Mouse (Mus musculus) ES-E14 (cell line): ENCODE data around the gene Myl9. TPM values are rescaled to one million over a fixed set of nuclear protein-coding genes. Genes with fewer than 3 reads are reported as not detected.

ENCODE experiments used
- DNase-seq: peaks from one replicate; pipeline ENCODE4 v3.0.0-alpha.2; 2013; ENCODE audit warnings: low read depth, low spot score
- H3K27ac ChIP-seq: 2 replicates; pipeline ENCODE4 v1.5.1; 2012; ENCODE audit warnings: low read depth, mild to moderate bottlenecking, low read length, moderate library complexity, mixed read lengths; ENCODE audit not compliant: poor library complexity, insufficient read depth, severe bottlenecking
- H3K36me3 ChIP-seq: 2 replicates; pipeline ENCODE4 v1.6.1; 2012; ENCODE audit warnings: mild to moderate bottlenecking, low read length, moderate library complexity, mixed read lengths; ENCODE audit not compliant: control insufficient read depth, poor library complexity, insufficient read depth, severe bottlenecking
- H3K4me1 ChIP-seq, 2 experiments: fragments of 150-350 bp in 1 of 2; sonication (generic) in 1 of 2; 2 replicates each; pipeline ENCODE4 v1.6.1; 2012; ENCODE audit warnings: low read length in 2 of 2, mild to moderate bottlenecking in 1 of 2, mixed read lengths in 1 of 2; ENCODE audit not compliant: control insufficient read depth in 2 of 2, insufficient read depth in 2 of 2, poor library complexity in 1 of 2
- H3K4me3 ChIP-seq, 2 experiments: fragments of 150-350 bp in 1 of 2; sonication (generic) in 1 of 2; 2 replicates each; pipeline ENCODE4 v1.5.1; 2012; ENCODE audit warnings: low read length in 2 of 2, low read depth in 1 of 2, mild to moderate bottlenecking in 1 of 2, mixed read lengths in 1 of 2; ENCODE audit not compliant: insufficient read depth in 1 of 2, poor library complexity in 1 of 2, severe bottlenecking in 1 of 2
- H3K9ac ChIP-seq: 2 replicates; pipeline ENCODE4 v1.6.1; 2012; ENCODE audit warnings: low read depth, mild to moderate bottlenecking, low read length, mixed read lengths; ENCODE audit not compliant: poor library complexity, insufficient read depth, severe bottlenecking
- H3K9me3 ChIP-seq: fragments of 150-350 bp; sonication (generic); 2 replicates; pipeline ENCODE4 v1.6.1; 2012; ENCODE audit warnings: low read depth, mild to moderate bottlenecking, low read length; ENCODE audit not compliant: control insufficient read depth, insufficient read depth
- CHD2 ChIP-seq: IDR thresholded peaks from 2 replicates; pipeline ENCODE4 v1.6.1; 2014; ENCODE audit warnings: mild to moderate bottlenecking, low read depth, low read length, inconsistent platforms
- HCFC1 ChIP-seq: IDR thresholded peaks from 2 replicates; pipeline ENCODE4 v1.6.1; 2012; ENCODE audit warnings: low read length, inconsistent platforms, borderline replicate concordance; ENCODE audit not compliant: insufficient read depth
- MAFK ChIP-seq: IDR thresholded peaks from 2 replicates; pipeline ENCODE4 v1.6.1; 2014; ENCODE audit warnings: mild to moderate bottlenecking, low read depth, low read length, inconsistent platforms; ENCODE audit not compliant: insufficient read depth
- ZC3H11A ChIP-seq: IDR thresholded peaks from 2 replicates; pipeline ENCODE4 v1.6.1; 2012; ENCODE audit warnings: low read depth, mild to moderate bottlenecking, inconsistent platforms, low read length, borderline replicate concordance
- ZNF384 ChIP-seq: IDR thresholded peaks from 2 replicates; pipeline ENCODE4 v1.6.1; 2012; ENCODE audit warnings: low read depth, low read length, inconsistent platforms
- in situ Hi-C, 2 experiments: fragments of 600-800 bp; cut with MboI; formaldehyde crosslinking; loops; one replicate each; pipeline ENCODE4 v1.15.1; 2025; ENCODE audit warnings: low sequenced_read_pairs in 2 of 2, inconsistent platforms in 1 of 2; ENCODE audit not compliant: unreplicated experiment in 2 of 2
- total RNA-seq: library from RNA; depleted of rRNA; stranded (reverse); fragments of 300-350 nt; gene quantifications from 2 replicates; pipeline ENCODE4 v1.2.3, GENCODE M21; 2012

Gene Myl9
- total RNA-seq, 1 experiment, result 77.7 TPM

- Histone ChIP-seq H3K27ac (no peak overlapping the region), H3K4me1 (peaks cover 0 to 5% of the 10 kb centered on the region in 2 experiments; a peak in 2 of 4 replicates), H3K9ac (no peak overlapping the region), H3K36me3 (peaks cover 25% of the 10 kb centered on the region), H3K9me3 (no peaks in the 10 kb centered on the region), H3K4me3 (no peak overlapping the region)
- TF ChIP-seq CHD2 (no peak), ZC3H11A (no peak), HCFC1 (no peak), MAFK (no peak), ZNF384 (no peak)
- in situ Hi-C loops, result no loop called here
- DNase-seq, result no peak
These were observed 10.5 kb upstream of the Myl9 start for GRCm38 (mm10) chr2:156764747-156765146.

- in situ Hi-C loops, result no loop called here
- Histone ChIP-seq H3K27ac (no peak overlapping the region), H3K9ac (no peak overlapping the region), H3K4me3 (no peak overlapping the region), H3K4me1 (peaks cover 0 to 5% of the 10 kb centered on the region in 2 experiments; a peak in 2 of 4 replicates), H3K36me3 (peaks cover 24% of the 10 kb centered on the region), H3K9me3 (no peaks in the 10 kb centered on the region)
- DNase-seq, result no peak
- TF ChIP-seq HCFC1, result no peak
- no peak for TF ChIP-seq ZC3H11A
- TF ChIP-seq ZNF384, result no peak
- TF ChIP-seq MAFK, result no peak
- TF ChIP-seq CHD2, result no peak
These were observed 9.6 kb upstream of the Myl9 start for GRCm38 (mm10) chr2:156765593-156765992.

- in situ Hi-C loops, result no loop called here
- no peak for TF ChIP-seq CHD2
- no peak for TF ChIP-seq MAFK
- no peak for TF ChIP-seq HCFC1
- TF ChIP-seq ZC3H11A, result no peak
- TF ChIP-seq ZNF384, result no peak
- Histone ChIP-seq H3K36me3 (peaks cover 17% of the 10 kb centered on the region), H3K9ac (no peak overlapping the region), H3K27ac (no peak overlapping the region), H3K4me3 (no peak overlapping the region), H3K9me3 (no peaks in the 10 kb centered on the region), H3K4me1 (peaks cover 0 to 5% of the 10 kb centered on the region in 2 experiments; a peak in 2 of 4 replicates)
- DNase-seq, result no peak
These were observed 8.8 kb upstream of the Myl9 start for GRCm38 (mm10) chr2:156766227-156767019.

- peaks cover 10% of the 10 kb centered on the region for H3K36me3 ChIP-seq
These were observed 8.1 kb upstream of the Myl9 start for GRCm38 (mm10) chr2:156767108-156767507.

More at GRCm38 (mm10) chr2:156767108-156767507, 8.1 kb upstream of the Myl9 start:
- H3K4me1 ChIP-seq, result peaks cover 0 to 5% of the 10 kb centered on the region in 2 experiments; a peak in 2 of 4 replicates
- no peaks in the 10 kb centered on the region for H3K9me3 ChIP-seq
- TF ChIP-seq CHD2, result no peak
- no peak for TF ChIP-seq ZC3H11A
- no peak for TF ChIP-seq ZNF384
- TF ChIP-seq HCFC1, result no peak
- TF ChIP-seq MAFK, result no peak
- H3K27ac ChIP-seq, result no peak overlapping the region
- no peak for DNase-seq
- no peak overlapping the region for H3K4me3 ChIP-seq
- in situ Hi-C loops, result no loop called here
- H3K9ac ChIP-seq, result no peak overlapping the region
